Mouse (Mus musculus): ENCODE measurements around the gene Pigx. TPM values are rescaled to one million over a fixed set of nuclear protein-coding genes. Genes with fewer than 3 reads are reported as not detected.

The Pigx gene
- total RNA-seq (2021), result 10 to 100 TPM; 11.3 to 12.6 TPM
- long read RNA-seq, experiment 1, transcript Pigx-201 (6 exons, 993 nt), result major isoform, 7 of 11 reads
- long read RNA-seq, experiment 1, partial matches to known transcripts, result 0 of 11 reads
- long read RNA-seq, experiment 1, other reads (novel, unspliced or antisense), result 4 of 11 reads
- long read RNA-seq, experiment 2, transcript Pigx-201 (6 exons, 993 nt), result major isoform, 6 of 21 reads
- long read RNA-seq, experiment 2, transcript Pigx-211 (6 exons, 982 nt), result minor isoform, 5 of 21 reads
- long read RNA-seq, experiment 2, partial matches to known transcripts, result 0 of 21 reads
- long read RNA-seq, experiment 2, other reads (novel, unspliced or antisense), result 5 of 21 reads

DNA sequence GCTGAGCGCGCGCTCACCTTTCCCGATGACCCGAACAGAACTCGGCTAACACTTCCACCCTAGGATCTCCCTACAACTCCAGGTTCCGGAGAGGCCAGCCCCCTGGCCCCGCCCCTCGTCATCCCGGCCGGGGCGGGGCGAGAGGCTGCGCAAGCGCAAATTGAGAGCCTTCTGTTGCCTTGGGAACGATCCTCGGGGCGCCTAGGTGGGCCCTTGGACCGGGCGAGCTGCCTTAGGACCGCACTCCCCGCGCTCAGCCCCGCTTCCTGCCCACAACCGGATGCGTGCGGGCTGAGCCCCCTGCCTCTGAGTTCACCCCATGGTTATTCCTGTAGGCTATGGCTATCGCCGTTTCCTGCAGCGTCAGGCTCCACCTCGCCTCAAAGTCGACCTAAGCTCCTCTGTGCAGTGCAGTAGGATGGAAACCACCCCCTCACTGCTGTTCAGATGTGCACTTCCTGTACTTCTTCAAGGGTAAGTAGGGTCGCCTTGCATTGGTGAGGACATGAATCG lies at the start of gene Pigx, which contains the start of gene Cep19:
TSS of gene Pigx (minus strand) at position 103 of the 513 bp plus-strand sequence.
TSS of gene Cep19 (plus strand) at position 163 of the 513 bp plus-strand sequence.
- Histone ChIP-seq H3K4me3 (peak within 1 kb of the TSS; percentile 79), H3K27ac (peak within 1 kb of the TSS; percentile 96)
- intact Hi-C loops (cut with DNase I), result no loop called here
- DNase-seq, result peak; percentile 92
- no peak for TF ChIP-seq CTCF (IDR thresholded peaks at IDR 0.05)

DNA sequence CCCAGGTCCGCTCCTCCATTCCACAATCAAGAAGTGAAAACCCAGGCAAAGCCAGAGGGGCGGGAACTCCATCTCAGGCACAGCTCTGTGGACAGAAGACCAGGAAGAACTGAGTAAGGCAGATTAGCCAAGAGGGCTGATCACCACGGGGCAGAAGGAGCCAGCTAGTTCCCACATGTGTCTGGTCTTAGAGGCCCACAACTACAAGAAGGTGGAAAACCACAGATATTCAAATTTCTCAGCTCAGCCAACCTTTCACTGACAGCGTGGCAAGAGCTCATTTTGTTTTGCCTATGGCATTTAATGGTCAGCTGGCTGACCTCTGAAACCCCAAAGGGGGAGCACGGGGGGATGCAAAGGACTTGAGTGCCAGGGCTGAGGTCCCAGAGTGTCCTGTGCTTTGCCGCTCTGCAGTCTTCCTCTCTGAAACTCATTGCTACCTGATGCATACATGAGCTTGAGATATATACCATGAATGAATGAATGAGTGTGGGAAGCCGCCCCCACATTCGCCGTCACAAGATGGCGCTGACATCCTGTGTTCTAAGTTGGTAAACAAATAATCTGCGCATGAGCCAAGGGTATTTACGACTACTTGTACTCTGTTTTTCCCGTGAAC lies 48.2 kb upstream of the Pigx start:
- peak overlapping the region; percentile 50 for H3K4me3 ChIP-seq
- DNase-seq, result no peak
- TF ChIP-seq CTCF (IDR thresholded peaks at IDR 0.05), result peak; percentile 27
- intact Hi-C loops (cut with DNase I), result no loop called here
- H3K27ac ChIP-seq, result peak overlapping the region; percentile 58

DNA sequence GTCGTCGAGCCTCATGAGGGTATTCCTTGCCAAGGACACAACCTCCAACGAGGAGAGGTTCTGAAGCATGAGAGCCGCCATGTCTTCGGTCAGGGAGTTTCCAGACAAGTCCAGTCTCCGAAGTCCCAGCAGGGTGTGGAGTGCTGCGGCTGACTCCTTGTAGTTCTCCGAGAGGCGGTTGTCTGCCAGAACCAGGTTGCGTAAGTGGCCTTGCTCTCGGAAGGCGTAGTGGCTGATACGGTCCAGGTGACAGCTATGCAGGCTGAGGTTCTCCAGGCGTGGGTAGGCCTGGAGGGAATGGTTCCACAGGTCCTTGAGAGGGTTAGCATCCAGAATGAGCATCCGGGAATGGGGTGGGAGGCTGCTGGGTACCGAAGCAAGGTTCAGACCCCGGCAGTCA lies 45.1 kb upstream of the Pigx start:
- no peak for TF ChIP-seq CTCF (IDR thresholded peaks at IDR 0.05)
- H3K4me3 ChIP-seq, result no peak overlapping the region
- H3K27ac ChIP-seq, result no peak overlapping the region
- intact Hi-C loops (cut with DNase I), result no loop called here
- DNase-seq, result no peak

DNA sequence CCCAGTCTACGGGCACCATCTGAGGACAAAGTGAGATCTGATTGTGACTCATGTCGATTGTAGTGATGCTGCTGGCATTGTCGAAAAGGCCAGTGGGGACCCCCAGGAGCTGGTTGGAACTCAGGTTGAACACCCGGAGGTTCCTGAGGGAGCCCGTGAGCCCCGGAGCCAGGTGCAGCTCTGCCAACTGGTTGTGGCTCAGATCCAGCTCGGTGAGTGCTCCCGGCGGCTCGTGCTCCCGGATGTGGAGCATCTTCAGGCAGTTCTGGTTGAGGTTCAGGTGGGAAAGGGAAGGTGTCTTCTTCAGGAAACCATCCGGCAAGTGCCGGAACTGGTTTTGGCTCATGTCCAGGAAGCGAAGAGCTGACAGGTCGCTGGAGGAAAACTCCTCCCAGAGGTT lies 44.2 kb upstream of the Pigx start:
- TF ChIP-seq CTCF (IDR thresholded peaks at IDR 0.05), result no peak
- no peak overlapping the region for H3K27ac ChIP-seq
- intact Hi-C loops (cut with DNase I), result no loop called here
- DNase-seq, result no peak
- H3K4me3 ChIP-seq, result no peak overlapping the region

DNA sequence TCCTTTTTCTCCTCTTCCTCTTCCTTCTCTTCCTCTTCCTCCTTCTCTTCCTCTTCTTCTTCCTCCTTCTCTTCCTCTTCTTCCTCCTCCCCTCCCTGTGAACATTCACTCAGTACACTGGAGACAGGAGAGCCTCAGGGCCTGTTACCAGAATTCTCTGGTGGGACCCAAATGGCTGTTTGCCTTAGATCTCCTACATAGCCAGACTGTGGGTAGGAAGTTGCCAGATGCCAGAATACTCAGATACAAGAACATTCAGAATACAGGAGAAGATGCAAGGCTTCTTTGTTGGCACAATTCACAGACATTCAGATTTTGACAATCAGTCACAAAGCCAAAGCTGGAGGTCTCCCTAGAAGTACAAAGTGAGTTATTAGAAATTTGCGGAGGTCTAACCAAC lies 39.4 kb upstream of the Pigx start:
- intact Hi-C loops (cut with DNase I), result no loop called here
- DNase-seq, result no peak
- H3K27ac ChIP-seq, result no peak overlapping the region
- H3K4me3 ChIP-seq, result no peak overlapping the region
- no peak for TF ChIP-seq CTCF (IDR thresholded peaks at IDR 0.05)

DNA sequence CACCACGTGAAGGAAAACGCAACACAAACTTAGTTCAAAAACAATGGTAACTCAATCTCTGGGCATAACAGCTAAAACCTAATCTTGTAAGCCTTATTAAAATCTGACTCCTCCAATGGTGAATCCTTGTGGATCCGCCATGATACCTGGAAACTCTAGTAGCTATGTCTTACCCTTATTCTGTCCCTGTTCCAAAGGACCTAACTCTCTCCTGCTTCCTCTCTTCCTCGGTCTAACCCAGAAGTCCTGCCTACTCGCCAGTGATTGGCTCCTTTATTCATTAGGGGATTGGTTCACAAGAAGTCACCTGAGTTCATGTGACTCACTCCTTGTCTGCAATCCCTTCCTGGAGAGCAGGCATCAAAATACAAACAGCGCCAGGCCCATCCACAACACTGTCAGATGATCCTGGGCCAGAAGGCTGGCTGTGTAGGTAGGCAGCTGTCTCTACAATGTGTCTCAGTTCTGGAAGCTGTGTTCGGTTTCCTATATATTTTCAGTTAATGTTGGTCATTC lies 36.4 kb upstream of the Pigx start:
- intact Hi-C loops (cut with DNase I), result no loop called here

DNA sequence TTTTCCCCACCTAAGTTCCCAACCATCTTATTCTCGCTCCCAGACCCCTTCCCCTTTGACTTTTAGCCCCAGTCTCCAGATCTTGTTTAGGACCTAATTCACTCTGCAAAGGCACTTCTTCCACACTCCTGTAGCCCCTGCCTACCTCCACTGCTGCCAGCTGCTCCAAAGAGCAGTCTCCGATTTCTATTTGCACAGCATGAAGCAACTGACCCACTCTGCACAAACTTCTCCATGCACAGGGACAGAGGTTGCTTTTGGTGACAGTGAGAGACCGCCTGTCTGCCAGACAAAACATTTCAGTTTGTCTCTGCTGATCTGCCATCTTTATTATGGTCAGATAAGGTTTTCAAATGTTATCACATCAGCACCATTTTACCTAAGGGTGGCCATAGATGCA lies 33.6 kb upstream of the Pigx start:
- Histone ChIP-seq H3K4me3 (no peak overlapping the region), H3K27ac (no peak overlapping the region)
- TF ChIP-seq CTCF (IDR thresholded peaks at IDR 0.05), result no peak
- intact Hi-C loops (cut with DNase I), result loop anchor here (5.0 kb wide), 1 partner anchor 69 kb away; no protein-coding TSS in a partner anchor
- DNase-seq, result no peak

More for the DNA sequence above, 36.4 kb upstream of the Pigx start:
- TF ChIP-seq CTCF (IDR thresholded peaks at IDR 0.05), result no peak
- H3K4me3 ChIP-seq, result no peak overlapping the region
- DNase-seq, result no peak
- H3K27ac ChIP-seq, result no peak overlapping the region

DNA sequence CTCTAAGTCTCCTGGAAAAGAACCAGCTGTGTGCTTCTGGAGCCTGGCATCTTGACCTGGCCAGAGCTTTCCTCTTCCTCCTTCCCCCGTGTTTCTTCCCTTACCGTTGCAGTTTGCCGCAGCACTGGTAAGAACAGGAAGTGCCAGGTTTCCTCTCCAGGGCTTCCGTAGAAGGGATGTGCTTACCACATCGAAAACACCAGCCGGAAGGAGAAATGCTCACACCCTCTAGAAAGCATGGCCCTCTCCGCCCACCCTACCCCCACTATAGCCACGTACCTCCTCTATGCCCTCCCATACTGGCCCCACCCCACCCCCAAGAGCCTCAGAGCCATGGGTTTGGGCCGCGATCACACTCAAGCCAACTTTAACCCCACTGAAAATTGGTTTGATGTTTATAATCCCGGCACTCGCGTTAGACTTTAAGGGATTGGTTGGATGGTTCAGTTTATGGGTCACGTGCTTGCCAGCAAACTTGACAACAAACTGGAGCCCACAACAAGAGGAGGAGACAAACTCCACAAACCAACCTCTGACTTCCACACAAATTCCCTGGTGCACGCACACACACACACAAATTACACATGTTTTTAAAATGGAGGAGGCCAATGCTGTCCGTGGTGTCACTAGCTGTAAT lies 30.8 kb upstream of the Pigx start:
- Histone ChIP-seq H3K4me3 (peak overlapping the region; percentile 62), H3K27ac (peak overlapping the region; percentile 74)
- no peak for TF ChIP-seq CTCF (IDR thresholded peaks at IDR 0.05)
- intact Hi-C loops (cut with DNase I), result loop anchor here (5.0 kb wide), 1 partner anchor 72 kb away; no protein-coding TSS in a partner anchor
- DNase-seq, result peak; percentile 25

DNA sequence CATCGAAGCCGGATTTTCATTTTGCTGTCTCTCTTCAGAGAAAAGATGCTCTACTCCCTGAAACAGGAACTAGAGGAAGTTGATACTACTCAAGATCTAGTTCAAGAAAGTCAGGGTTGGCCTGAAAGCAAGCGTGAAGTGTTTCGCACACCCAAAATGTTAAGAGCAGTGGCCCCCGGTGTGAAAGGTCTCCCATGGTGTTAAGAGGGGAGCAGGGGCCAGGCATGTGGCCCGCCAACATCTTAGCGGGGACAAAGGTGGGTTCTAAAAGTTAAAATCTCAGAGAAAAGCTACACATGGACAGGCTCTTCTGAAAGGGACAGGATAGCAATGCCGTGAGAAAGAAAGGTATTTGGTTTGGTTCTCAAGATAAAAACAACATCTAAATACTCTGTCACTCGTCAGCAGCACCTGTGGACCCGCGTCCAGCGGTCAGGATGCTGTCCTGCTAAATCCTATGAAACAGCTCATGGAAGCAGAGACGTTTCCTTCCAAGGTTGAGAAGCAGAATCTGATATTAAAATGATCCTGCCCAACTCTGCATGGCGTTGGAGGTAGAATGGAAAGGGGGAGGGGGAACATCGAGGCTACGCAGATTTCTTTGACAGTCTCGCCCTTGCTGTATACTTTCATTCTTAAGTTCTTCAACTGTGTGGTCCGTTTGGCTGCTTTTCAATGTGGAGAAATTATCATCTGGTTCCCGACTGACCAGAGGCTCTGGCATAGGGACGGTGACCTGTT lies 30.1 kb upstream of the Pigx start:
- Histone ChIP-seq H3K4me3 (peak overlapping the region; percentile 62), H3K27ac (peak overlapping the region; percentile 74)
- DNase-seq, result no peak
- intact Hi-C loops (cut with DNase I), result loop anchor here (5.0 kb wide), 1 partner anchor 73 kb away; no protein-coding TSS in a partner anchor
- TF ChIP-seq CTCF (IDR thresholded peaks at IDR 0.05), result no peak

DNA sequence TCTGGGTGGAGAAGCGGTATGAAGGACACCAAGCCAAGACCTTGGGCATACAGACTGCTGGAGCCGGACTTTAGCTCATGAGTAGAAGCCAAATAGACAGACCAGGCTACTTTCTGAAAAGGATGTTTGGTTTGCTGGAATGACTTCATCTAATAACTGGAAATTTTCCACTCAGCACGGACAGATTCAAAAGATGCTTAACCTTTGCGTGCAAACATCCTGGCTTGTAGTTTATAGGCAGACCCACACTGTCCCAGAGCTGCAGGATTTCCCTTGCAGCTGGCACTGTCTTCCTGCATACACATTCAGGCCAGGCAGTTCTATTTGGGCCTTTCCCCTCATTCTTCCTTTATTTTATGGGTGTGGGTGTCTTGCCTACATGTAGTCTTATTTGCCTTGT lies 27.5 kb upstream of the Pigx start:
- no peak overlapping the region for H3K4me3 ChIP-seq
- no peak for TF ChIP-seq CTCF (IDR thresholded peaks at IDR 0.05)
- intact Hi-C loops (cut with DNase I), result no loop called here
- no peak for DNase-seq
- H3K27ac ChIP-seq, result peak overlapping the region; percentile 43

DNA sequence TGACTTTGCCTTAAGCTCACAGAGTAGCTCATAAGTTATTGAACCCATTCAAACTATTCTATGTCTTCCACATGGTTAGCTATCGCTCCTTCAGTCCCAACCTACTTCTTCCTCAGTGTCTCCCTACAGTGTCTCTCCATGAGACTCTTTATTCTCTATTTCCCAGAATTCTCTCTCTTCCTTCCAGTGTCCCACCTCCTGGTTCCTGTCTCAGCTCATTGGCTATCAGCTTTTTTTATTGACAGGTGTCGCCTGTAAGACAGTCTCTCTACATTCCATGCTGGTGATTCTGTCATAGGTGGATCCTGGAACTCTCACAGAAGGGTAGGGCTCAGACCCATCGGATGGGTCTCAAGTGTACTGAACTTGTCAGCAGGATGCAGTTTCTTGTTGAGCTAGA lies 25.8 kb upstream of the Pigx start:
- intact Hi-C loops (cut with DNase I), result no loop called here
- no peak for TF ChIP-seq CTCF (IDR thresholded peaks at IDR 0.05)
- no peak for DNase-seq
- H3K27ac ChIP-seq, result no peak overlapping the region
- H3K4me3 ChIP-seq, result no peak overlapping the region

All from gastrocnemius, adult 2 months (tissue).